Mouse (Mus musculus) frontal cortex, postnatal 25 days (tissue): ENCODE measurements around the gene Aimp2.

Experiments
- DNase-seq, 2 experiments: peaks; one replicate each; pipeline ENCODE4 v3.0.0; 2022; ENCODE audit warnings: low spot score in 2 of 2

Aimp2 gene

GRCm38 (mm10) chr5:143902111-143902510 is 7.5 kb downstream of the Aimp2 start:
- no peak for DNase-seq

GRCm38 (mm10) chr5:143897635-143898330 is 11.9 kb downstream of the Aimp2 start, which contains the start of gene Ankrd61:
TSS of gene Ankrd61 (minus strand) at chr5:143897685.
- no peak for DNase-seq

DNA sequence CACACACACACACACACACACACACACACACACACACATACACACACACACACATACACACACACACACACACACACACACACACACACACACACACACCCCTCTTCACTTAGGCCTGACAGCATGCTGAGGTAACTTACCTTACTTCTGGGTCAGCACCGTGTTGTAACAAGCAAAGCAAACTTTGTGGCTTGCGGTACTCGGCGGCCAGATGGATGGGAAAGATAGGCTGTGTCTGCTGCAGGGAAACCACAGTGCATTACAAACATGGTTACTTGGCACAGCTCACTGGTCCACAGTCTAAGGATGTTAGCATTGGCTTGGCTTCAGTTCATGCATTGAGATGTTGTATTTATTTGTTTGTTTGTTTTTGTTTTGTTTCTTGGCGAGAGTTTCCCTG is 16.3 kb downstream of the Aimp2 start:
- no peak for DNase-seq

DNA sequence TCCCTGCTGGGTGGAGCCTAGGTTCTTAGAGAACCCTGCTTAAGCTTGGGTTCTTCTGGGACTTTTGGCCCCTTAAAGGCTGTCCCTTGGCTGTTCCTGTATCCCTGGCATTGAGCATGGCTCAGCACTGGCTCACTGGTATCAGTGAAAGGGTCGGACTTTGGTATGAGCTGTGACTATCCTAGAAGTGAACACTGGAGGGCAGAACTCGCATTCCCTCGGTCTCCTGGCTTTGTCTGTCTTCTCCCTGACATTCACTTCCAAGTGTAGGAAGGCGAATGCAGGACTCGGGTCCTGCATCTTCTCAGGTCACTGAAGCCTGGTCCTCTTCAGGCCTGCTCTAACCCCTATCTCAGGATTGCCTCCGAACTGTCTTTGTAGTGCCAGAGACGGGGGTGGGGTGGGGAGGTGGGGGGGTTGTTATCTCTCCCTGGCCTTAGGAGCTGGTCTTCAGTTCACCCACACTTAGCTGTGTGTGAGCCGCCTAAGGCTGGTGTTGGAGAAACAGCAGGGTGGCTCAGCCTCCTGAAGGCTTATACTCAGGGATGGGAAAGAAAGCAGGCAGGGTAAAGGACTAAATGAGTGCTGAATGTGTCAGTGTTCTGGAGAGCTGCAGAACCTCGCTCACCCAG is 17.3 kb downstream of the Aimp2 start:
- DNase-seq = no peak

DNA sequence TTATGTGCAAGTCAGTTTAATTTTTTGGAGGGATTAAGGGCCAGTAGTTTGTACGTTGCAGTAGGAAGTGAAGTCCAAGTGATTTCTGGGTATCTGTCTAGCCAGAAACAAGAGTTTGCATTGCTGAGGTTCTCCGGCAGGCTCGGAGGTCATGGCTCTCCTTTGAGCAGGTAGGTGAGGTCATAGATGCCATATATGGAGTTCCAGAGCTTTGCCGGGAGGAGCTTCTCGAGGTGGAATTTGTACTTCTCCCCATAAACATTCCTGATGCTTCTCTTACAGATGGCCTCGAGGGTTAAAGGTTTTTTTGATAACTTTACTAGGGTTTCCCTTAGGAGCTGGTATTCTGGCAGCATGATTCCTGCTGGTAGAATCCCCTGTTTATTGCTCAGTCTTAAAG is 18.9 kb downstream of the Aimp2 start:
- no peak for DNase-seq

- no peak for DNase-seq
These were observed 24.4 kb downstream of the Aimp2 start for GRCm38 (mm10) chr5:143885274-143885673.

DNA sequence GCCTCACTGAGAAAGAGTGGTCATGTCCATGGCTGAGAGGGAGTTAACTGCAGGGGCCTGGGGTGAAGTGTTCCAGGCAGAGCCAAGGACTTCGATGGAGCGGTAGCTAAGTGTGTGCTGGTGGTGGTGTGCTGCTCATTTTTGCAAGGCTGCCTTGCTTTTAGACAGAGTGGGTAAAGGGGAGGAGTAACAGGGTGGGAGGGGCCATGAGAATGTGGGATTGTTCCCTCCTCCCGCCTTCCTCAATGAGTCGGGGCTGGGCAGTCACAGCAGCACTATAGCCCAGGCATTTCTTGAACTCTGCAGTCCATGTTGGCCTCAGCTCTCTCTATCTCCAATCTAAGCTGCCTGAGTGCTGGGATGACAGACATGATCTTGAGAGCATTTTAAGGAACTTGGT is 35.1 kb downstream of the Aimp2 start:
- no peak for DNase-seq

- DNase-seq = no peak
These were observed 38.0 kb downstream of the Aimp2 start for GRCm38 (mm10) chr5:143871547-143872169.
